Mouse (Mus musculus): ENCODE measurements at regions not wholly inside any gene's neighbourhood (a gene's known extent, or its start where the extent isn't known, plus 50 kb on each side); places are given as distances from the start of the nearest gene placed in this dataset.
"Not testable (repeated sequence)": the region's sequence is repeated elsewhere in the genome, so short reads cannot be mapped to it uniquely, and the experiment has no call there.

- TF ChIP-seq POLR2A (IDR thresholded peaks at IDR 0.05; ENCODE audit: borderline replicate concordance, low read depth, low read length) (no peak), CTCF (IDR thresholded peaks at IDR 0.05; ENCODE audit: low read depth, low read length) (no peak)
- H3K27ac ChIP-seq (ENCODE audit: insufficient read depth, low read depth, low read length) = no peak overlapping the region
- H3K4me1 ChIP-seq (ENCODE audit: control insufficient read depth, insufficient read depth, low read length) = peaks cover 2% of the 10 kb centered on the region
- no peak overlapping the region for H3K4me3 ChIP-seq (ENCODE audit: insufficient read depth, low read length)
Measured at GRCm38 (mm10) chr3:21905384-21906073, 170.9 kb upstream of the Tbl1xr1 start.

GRCm38 (mm10) chr3:21908828-21909227, 167.6 kb upstream of the Tbl1xr1 start:
- Histone ChIP-seq H3K27ac (ENCODE audit: insufficient read depth, low read depth, low read length) (no peak overlapping the region), H3K4me1 (ENCODE audit: control insufficient read depth, insufficient read depth, low read length) (peaks cover 7% of the 10 kb centered on the region), H3K4me3 (ENCODE audit: insufficient read depth, low read length) (no peak overlapping the region)
- TF ChIP-seq POLR2A (IDR thresholded peaks at IDR 0.05; ENCODE audit: borderline replicate concordance, low read depth, low read length) (no peak), CTCF (IDR thresholded peaks at IDR 0.05; ENCODE audit: low read depth, low read length) (no peak)

- H3K27ac ChIP-seq (ENCODE audit: insufficient read depth, low read depth, low read length) = no peak overlapping the region
- H3K4me3 ChIP-seq (ENCODE audit: insufficient read depth, low read length) = no peak overlapping the region
- TF ChIP-seq CTCF (IDR thresholded peaks at IDR 0.05; ENCODE audit: low read depth, low read length) (no peak), POLR2A (IDR thresholded peaks at IDR 0.05; ENCODE audit: borderline replicate concordance, low read depth, low read length) (no peak)
- peaks cover 7% of the 10 kb centered on the region for H3K4me1 ChIP-seq (ENCODE audit: control insufficient read depth, insufficient read depth, low read length)
Measured at GRCm38 (mm10) chr3:21910080-21910479, 166.4 kb upstream of the Tbl1xr1 start.

DNA sequence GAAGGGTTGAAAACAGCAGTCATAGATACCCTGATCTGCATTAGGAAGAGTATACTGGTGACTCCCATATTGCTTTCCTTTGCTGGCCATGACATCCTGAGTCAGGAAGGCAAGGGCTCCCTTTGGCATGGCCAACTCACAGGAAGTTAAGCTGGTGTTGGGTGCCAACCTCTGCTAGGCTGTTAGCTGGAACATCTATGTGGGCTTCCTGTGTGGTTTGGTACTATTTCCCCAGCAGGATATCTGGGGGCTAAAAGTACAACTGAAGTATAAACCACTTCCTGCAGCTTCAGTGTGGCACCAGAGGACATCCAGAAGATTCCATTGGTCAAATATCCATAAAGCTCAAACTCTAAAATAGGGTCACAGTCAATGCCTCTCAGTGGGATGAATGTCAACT, 165.4 kb upstream of the Tbl1xr1 start:
- TF ChIP-seq POLR2A (IDR thresholded peaks at IDR 0.05; ENCODE audit: borderline replicate concordance, low read depth, low read length) (no peak), CTCF (IDR thresholded peaks at IDR 0.05; ENCODE audit: low read depth, low read length) (no peak)
- Histone ChIP-seq H3K27ac (ENCODE audit: insufficient read depth, low read depth, low read length) (no peak overlapping the region), H3K4me3 (ENCODE audit: insufficient read depth, low read length) (no peak overlapping the region), H3K4me1 (ENCODE audit: control insufficient read depth, insufficient read depth, low read length) (peaks cover 7% of the 10 kb centered on the region)

DNA sequence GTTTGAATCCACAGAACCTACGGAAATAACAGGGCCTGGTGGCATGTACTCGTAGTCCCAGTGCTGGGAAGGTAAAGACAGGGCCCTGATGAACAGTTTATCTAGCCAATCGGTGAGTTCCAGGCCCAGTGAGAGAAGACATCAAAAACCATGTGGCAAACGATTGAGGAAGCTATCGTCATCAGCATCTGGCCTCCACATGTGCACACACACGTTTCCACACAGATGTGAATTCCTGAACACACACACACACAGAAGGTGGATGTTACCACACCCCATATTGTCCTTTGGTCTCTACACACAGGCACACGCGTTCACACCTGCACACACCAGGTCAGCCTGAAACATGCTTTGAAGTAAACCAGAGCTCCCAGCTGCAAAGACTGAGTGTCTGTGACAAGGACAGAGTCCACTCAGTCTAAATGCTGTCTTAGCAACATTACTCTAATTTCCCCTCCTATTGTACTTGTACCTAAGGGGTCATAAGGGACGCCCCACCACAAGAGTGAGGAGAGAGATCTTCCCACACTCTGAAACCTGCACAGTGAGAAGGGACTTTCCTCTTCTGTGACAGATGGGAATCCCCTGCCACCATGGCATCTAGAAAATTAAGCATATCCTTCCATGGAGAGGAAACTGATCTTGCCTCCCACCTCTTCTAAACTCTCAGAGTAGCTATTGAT, 159.1 kb upstream of the Tbl1xr1 start:
- Histone ChIP-seq H3K27ac (ENCODE audit: insufficient read depth, low read depth, low read length) (no peak overlapping the region), H3K4me3 (ENCODE audit: insufficient read depth, low read length) (no peak overlapping the region), H3K4me1 (ENCODE audit: control insufficient read depth, insufficient read depth, low read length) (peaks cover 14% of the 10 kb centered on the region)
- no peak for TF ChIP-seq POLR2A (IDR thresholded peaks at IDR 0.05; ENCODE audit: borderline replicate concordance, low read depth, low read length)
- no peak for TF ChIP-seq CTCF (IDR thresholded peaks at IDR 0.05; ENCODE audit: low read depth, low read length)

- Histone ChIP-seq H3K4me3 (ENCODE audit: insufficient read depth, low read length) (no peak overlapping the region), H3K27ac (ENCODE audit: insufficient read depth, low read depth, low read length) (no peak overlapping the region), H3K4me1 (ENCODE audit: control insufficient read depth, insufficient read depth, low read length) (peaks cover 14% of the 10 kb centered on the region)
- TF ChIP-seq POLR2A (IDR thresholded peaks at IDR 0.05; ENCODE audit: borderline replicate concordance, low read depth, low read length) (no peak), CTCF (IDR thresholded peaks at IDR 0.05; ENCODE audit: low read depth, low read length) (no peak)
Measured at GRCm38 (mm10) chr3:21918431-21918830, 158.0 kb upstream of the Tbl1xr1 start.

GRCm38 (mm10) chr3:21919931-21920330, 156.5 kb upstream of the Tbl1xr1 start:
- H3K27ac ChIP-seq (ENCODE audit: insufficient read depth, low read depth, low read length) = no peak overlapping the region
- H3K4me1 ChIP-seq (ENCODE audit: control insufficient read depth, insufficient read depth, low read length) = peaks cover 14% of the 10 kb centered on the region
- TF ChIP-seq CTCF (IDR thresholded peaks at IDR 0.05; ENCODE audit: low read depth, low read length) (no peak), POLR2A (IDR thresholded peaks at IDR 0.05; ENCODE audit: borderline replicate concordance, low read depth, low read length) (no peak)
- no peak overlapping the region for H3K4me3 ChIP-seq (ENCODE audit: insufficient read depth, low read length)

- Histone ChIP-seq H3K4me1 (ENCODE audit: control insufficient read depth, insufficient read depth, low read length) (peaks cover 17% of the 10 kb centered on the region), H3K27ac (ENCODE audit: insufficient read depth, low read depth, low read length) (no peak overlapping the region), H3K4me3 (ENCODE audit: insufficient read depth, low read length) (no peak overlapping the region)
- no peak for TF ChIP-seq POLR2A (IDR thresholded peaks at IDR 0.05; ENCODE audit: borderline replicate concordance, low read depth, low read length)
- no peak for TF ChIP-seq CTCF (IDR thresholded peaks at IDR 0.05; ENCODE audit: low read depth, low read length)
Measured at GRCm38 (mm10) chr3:21931951-21932350, 144.5 kb upstream of the Tbl1xr1 start.

GRCm38 (mm10) chr3:21932696-21933095, 143.8 kb upstream of the Tbl1xr1 start:
- not testable (repeated sequence) for H3K27ac ChIP-seq (ENCODE audit: insufficient read depth, low read depth, low read length); H3K4me3 ChIP-seq (ENCODE audit: insufficient read depth, low read length)
- H3K4me1 ChIP-seq (ENCODE audit: control insufficient read depth, insufficient read depth, low read length) = peaks cover 24% of the 10 kb centered on the region

GRCm38 (mm10) chr3:21934731-21935271, 141.7 kb upstream of the Tbl1xr1 start:
- TF ChIP-seq POLR2A (IDR thresholded peaks at IDR 0.05; ENCODE audit: borderline replicate concordance, low read depth, low read length) = no peak
- no peak for TF ChIP-seq CTCF (IDR thresholded peaks at IDR 0.05; ENCODE audit: low read depth, low read length)
- Histone ChIP-seq H3K4me3 (ENCODE audit: insufficient read depth, low read length) (no peak overlapping the region), H3K27ac (ENCODE audit: insufficient read depth, low read depth, low read length) (peak overlapping the region; percentile 88), H3K4me1 (ENCODE audit: control insufficient read depth, insufficient read depth, low read length) (peaks cover 29% of the 10 kb centered on the region)
